Mouse (Mus musculus) C2C12 (cell line): Measurements from ENCODE around the gene Gm10097. TPM values are rescaled to one million over a fixed set of nuclear protein-coding genes. Genes with fewer than 3 reads are reported as not detected.

Experiments used
- H3K27me3 ChIP-seq: one replicate; pipeline ENCODE4 v1.6.1; 2011; ENCODE audit not compliant: control insufficient read depth, insufficient read depth, insufficient read length
- H3K36me3 ChIP-seq: one replicate; pipeline ENCODE4 v1.6.1; 2011; ENCODE audit not compliant: control insufficient read depth, insufficient read depth
- H3K4me3 ChIP-seq: one replicate; pipeline ENCODE4 v1.5.1; 2011; ENCODE audit warnings: mild to moderate bottlenecking, control low read depth; ENCODE audit not compliant: poor library complexity, insufficient read depth, severe bottlenecking
- H3K79me2 ChIP-seq: one replicate; pipeline ENCODE4 v1.6.1; 2011; ENCODE audit not compliant: control insufficient read depth, insufficient read depth
- H3K79me3 ChIP-seq: one replicate; pipeline ENCODE4 v1.6.1; 2011; ENCODE audit warnings: low read depth, control low read depth
- H3ac ChIP-seq: one replicate; pipeline ENCODE3; 2011; ENCODE audit warnings: low read depth; ENCODE audit not compliant: control insufficient read depth, insufficient read length
- CEBPB ChIP-seq: IDR thresholded peaks from one replicate; pipeline ENCODE4 v1.6.1; 2011; ENCODE audit warnings: low read depth, mild to moderate bottlenecking, control low read depth, moderate library complexity
- CTCF ChIP-seq: IDR thresholded peaks from one replicate; pipeline ENCODE4 v1.5.1; 2011; ENCODE audit not compliant: control insufficient read depth, insufficient read depth, insufficient read length
- FOSL1 ChIP-seq: IDR thresholded peaks from one replicate; pipeline ENCODE4 v1.8.0; 2011; ENCODE audit warnings: mild to moderate bottlenecking, low read length; ENCODE audit not compliant: poor library complexity, insufficient read depth, severe bottlenecking
- MAX ChIP-seq: IDR thresholded peaks from one replicate; pipeline ENCODE4 v1.6.1; 2011; ENCODE audit warnings: mild to moderate bottlenecking, control low read depth
- MYOD1 ChIP-seq: IDR thresholded peaks from one replicate; pipeline ENCODE4 v1.6.1; 2011; ENCODE audit warnings: low read depth; ENCODE audit not compliant: control insufficient read depth, insufficient read length
- MYOG ChIP-seq: IDR thresholded peaks from one replicate; pipeline ENCODE4 v1.6.1; 2011; ENCODE audit not compliant: control insufficient read depth, insufficient read length; ENCODE audit errors: extremely low read depth
- USF1 ChIP-seq: IDR thresholded peaks from one replicate; pipeline ENCODE4 v1.6.1; 2011; ENCODE audit warnings: low read depth, mild to moderate bottlenecking, control low read depth, moderate library complexity
- polyA plus RNA-seq: library from polyadenylated mRNA; unstranded; fragments of >200 nt; fragmentation: generic; extraction: Trizol; gene quantifications from one replicate; pipeline ENCODE4 v1.2.1, GENCODE M21; 2012; ENCODE audit warnings: missing spikeins

Gm10097 gene
- polyA plus RNA-seq, 1 experiment = 0.02 TPM

DNA sequence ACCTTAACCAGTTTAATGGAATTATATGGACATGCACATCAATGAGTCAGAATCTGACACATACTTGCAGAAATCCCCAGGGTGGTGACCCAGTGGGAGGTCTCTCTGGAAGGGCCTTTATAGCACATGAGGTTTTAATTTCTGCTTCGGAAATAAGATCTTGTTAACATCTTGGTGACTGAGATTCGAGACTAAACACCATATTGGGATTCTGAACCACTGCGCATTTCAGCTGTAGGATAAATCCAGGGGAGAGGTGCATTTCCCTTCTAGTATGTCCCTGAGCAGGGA lies 1.9 kb downstream of the Gm10097 start:
- Histone ChIP-seq H3K36me3 (peaks cover 19% of the 10 kb centered on the region), H3K4me3 (no peak overlapping the region), H3K79me3 (no peaks in the 10 kb centered on the region), H3K79me2 (no peaks in the 10 kb centered on the region), H3ac (no peak overlapping the region), H3K27me3 (no peaks in the 10 kb centered on the region)
- TF ChIP-seq FOSL1 = peak; percentile 71
- no peak for TF ChIP-seq MYOG

DNA sequence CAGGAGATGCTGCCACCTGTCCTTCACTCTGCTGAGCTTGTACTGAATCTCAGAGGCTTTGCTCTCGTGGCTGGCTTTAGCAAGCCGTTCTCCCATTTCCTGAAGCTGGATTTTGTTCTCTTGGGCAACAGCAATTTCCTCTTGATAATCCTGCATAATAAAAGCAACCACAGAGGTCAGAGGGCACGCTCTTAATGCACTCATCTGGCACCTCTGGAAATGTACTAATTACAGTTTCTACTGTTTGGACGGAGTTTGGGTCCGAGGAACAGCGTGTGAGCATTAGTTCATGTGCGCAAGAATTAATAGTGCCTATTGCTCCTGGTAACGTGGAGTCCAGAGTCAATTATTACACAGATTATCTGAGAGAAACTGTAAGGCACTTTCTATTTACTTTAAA lies 3.1 kb downstream of the Gm10097 start:
- Histone ChIP-seq H3ac (no peak overlapping the region), H3K36me3 (peaks cover 15% of the 10 kb centered on the region), H3K27me3 (no peaks in the 10 kb centered on the region), H3K4me3 (no peak overlapping the region), H3K79me3 (no peaks in the 10 kb centered on the region), H3K79me2 (no peaks in the 10 kb centered on the region)
- TF ChIP-seq USF1 (no peak), MAX (no peak), MYOD1 (no peak), MYOG (no peak), CTCF (no peak), CEBPB (no peak), FOSL1 (no peak)

DNA sequence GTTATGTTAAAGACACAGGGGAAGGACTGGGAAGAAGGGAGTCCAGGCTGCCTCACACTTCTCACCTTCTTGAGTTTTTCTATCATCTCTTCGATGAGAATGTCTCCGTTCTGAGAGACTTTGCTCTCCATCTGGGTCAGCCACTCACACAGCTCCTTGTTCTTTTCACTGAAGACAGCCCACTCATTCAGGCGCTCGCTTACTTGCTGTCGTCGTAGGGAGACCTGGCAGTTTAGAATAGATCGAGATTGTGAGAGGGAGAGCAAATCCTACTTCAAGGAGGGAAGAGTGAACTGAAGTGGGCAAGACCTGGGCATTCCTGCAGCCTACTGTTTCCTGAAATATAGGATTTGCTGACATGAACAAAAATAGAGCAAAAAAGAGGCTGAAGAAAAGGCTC lies 6.7 kb downstream of the Gm10097 start:
- Histone ChIP-seq H3K4me3 (no peak overlapping the region), H3K36me3 (peaks cover 8% of the 10 kb centered on the region)
- TF ChIP-seq CEBPB (no peak), USF1 (no peak), MAX (no peak), MYOD1 (no peak), CTCF (no peak), MYOG (no peak), FOSL1 (no peak)

DNA sequence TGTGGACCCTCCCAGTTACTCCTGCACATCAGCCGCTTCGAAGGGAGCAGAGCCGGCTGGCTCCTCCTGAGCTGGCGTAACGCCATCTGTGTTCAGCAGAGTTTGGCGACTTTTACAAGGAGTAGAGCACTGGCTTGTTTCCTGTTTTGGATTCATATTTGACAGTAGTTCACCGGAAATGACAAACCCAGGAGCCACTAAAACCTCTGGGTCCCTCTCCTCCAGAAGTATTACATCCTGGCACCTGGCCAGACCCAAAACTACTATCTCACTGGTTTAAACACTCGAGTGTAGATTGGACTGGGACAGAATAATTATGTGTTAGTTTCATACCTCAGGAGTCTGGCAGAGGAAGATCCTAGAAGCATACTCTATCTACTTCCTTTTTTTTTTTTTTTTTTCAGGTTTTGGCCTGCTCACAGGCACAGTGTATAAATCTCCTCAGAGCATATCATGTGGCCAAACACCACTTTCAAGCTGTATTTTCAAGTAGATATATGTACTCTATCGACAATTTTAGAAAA lies 11.0 kb downstream of the Gm10097 start:
- Histone ChIP-seq H3K79me3 (no peaks in the 10 kb centered on the region), H3K27me3 (no peaks in the 10 kb centered on the region), H3ac (no peak overlapping the region), H3K79me2 (no peaks in the 10 kb centered on the region), H3K36me3 (peaks cover 17% of the 10 kb centered on the region), H3K4me3 (no peak overlapping the region)
- TF ChIP-seq MAX (no peak), USF1 (no peak), MYOG (no peak), CTCF (no peak), FOSL1 (no peak), MYOD1 (no peak), CEBPB (no peak)

More for the DNA sequence above, 6.7 kb downstream of the Gm10097 start:
- H3K79me2 ChIP-seq = no peaks in the 10 kb centered on the region
- H3ac ChIP-seq = no peak overlapping the region
- no peaks in the 10 kb centered on the region for H3K27me3 ChIP-seq
- H3K79me3 ChIP-seq = no peaks in the 10 kb centered on the region

DNA sequence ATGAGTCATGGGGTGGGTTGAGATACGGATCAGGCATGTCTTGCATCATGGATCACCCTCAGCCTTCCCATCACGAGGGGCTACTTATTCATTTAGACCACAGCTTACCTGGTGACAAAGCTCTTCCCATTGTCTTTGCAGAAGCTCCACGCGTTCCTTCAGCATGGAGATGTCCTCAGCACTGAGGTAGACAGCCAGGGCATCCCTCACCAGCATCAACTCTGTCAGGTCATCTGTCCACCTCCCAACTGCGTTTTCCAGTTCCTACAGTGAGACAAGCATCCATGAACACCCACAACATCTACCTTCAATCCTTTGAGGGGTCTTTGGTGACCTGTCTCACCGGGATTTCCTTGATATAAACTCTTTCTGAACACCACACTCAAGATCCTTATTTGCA lies 14.7 kb downstream of the Gm10097 start:
- H3K36me3 ChIP-seq = peaks cover 17% of the 10 kb centered on the region
- H3K27me3 ChIP-seq = no peaks in the 10 kb centered on the region
- no peak for TF ChIP-seq MYOD1
- no peak for TF ChIP-seq FOSL1
- TF ChIP-seq CEBPB = peak; percentile 53
- H3K79me3 ChIP-seq = no peaks in the 10 kb centered on the region
- no peak overlapping the region for H3K4me3 ChIP-seq
- H3ac ChIP-seq = no peak overlapping the region
- H3K79me2 ChIP-seq = no peaks in the 10 kb centered on the region

DNA sequence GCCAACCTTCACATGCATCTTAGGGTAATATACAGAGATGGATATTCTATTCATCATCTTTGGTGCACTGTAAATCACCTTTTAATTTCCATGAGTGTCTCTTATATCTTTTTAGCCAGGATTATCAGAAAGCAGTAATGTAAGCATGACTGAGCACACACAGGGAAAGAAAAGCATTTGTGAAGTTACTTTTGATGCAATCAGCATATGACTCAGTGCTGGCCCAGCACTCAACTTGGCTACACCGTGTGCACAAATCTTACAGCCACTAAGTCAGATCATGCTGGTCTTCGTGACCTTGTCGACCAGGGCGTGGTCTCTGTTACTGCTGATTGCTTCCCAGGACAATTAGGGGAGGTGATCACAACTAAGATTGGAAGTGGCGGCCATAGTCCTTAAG lies 16.8 kb downstream of the Gm10097 start:
- Histone ChIP-seq H3K79me2 (no peaks in the 10 kb centered on the region), H3K36me3 (peaks cover 17% of the 10 kb centered on the region), H3K79me3 (no peaks in the 10 kb centered on the region), H3ac (no peak overlapping the region), H3K4me3 (no peak overlapping the region), H3K27me3 (no peaks in the 10 kb centered on the region)
- TF ChIP-seq FOSL1 = peak; percentile 16
- TF ChIP-seq CEBPB = peak; percentile 63
- no peak for TF ChIP-seq MAX
